Mouse (Mus musculus): ENCODE results near the gene Tk1.

Gene Tk1

GRCm38 (mm10) chr11:117825333-117826101 is at the start of gene Tk1, which contains the start of gene Afmid:
Tk1 (minus strand) TSS chr11:117826092.
Afmid (plus strand) TSS chr11:117825924.
- peak; percentile 78 to 88 for DNase-seq (ENCODE audit: inconsistent age in 2 of 2, low spot score in 1 of 2)

- no peak for DNase-seq (ENCODE audit: inconsistent age in 2 of 2, low spot score in 1 of 2)
Observed at GRCm38 (mm10) chr11:117875681-117876080, 49.8 kb upstream of the Tk1 start.

- DNase-seq (ENCODE audit: inconsistent age in 2 of 2, low spot score in 1 of 2), result no peak
Observed at GRCm38 (mm10) chr11:117874419-117874818, 48.5 kb upstream of the Tk1 start.

- DNase-seq (ENCODE audit: inconsistent age in 2 of 2, low spot score in 1 of 2), result peak; percentile 86 to 95
Observed at GRCm38 (mm10) chr11:117872861-117873608, 47.1 kb upstream of the Tk1 start, which contains the start of gene Tha1. Tha1 (minus strand) TSS chr11:117873481.

- DNase-seq (ENCODE audit: inconsistent age in 2 of 2, low spot score in 1 of 2), result peak in 1 of 2 experiments; percentile 39
Observed at GRCm38 (mm10) chr11:117871911-117872584, 46.2 kb upstream of the Tk1 start.

GRCm38 (mm10) chr11:117871376-117871775 is 45.5 kb upstream of the Tk1 start:
- no peak for DNase-seq (ENCODE audit: inconsistent age in 2 of 2, low spot score in 1 of 2)

- DNase-seq (ENCODE audit: inconsistent age in 2 of 2, low spot score in 1 of 2), result peak; percentile 69 to 91
Observed at GRCm38 (mm10) chr11:117870688-117871365, 44.9 kb upstream of the Tk1 start.

- no peak for DNase-seq (ENCODE audit: inconsistent age in 2 of 2, low spot score in 1 of 2)
Observed at GRCm38 (mm10) chr11:117865988-117866387, 40.1 kb upstream of the Tk1 start.

- DNase-seq (ENCODE audit: inconsistent age in 2 of 2, low spot score in 1 of 2), result no peak
Observed at GRCm38 (mm10) chr11:117864805-117865204, 38.9 kb upstream of the Tk1 start.

- DNase-seq (ENCODE audit: inconsistent age in 2 of 2, low spot score in 1 of 2), result no peak
Observed at GRCm38 (mm10) chr11:117863174-117863856, 37.4 kb upstream of the Tk1 start.

- DNase-seq (ENCODE audit: inconsistent age in 2 of 2, low spot score in 1 of 2), result no peak
Observed at GRCm38 (mm10) chr11:117860601-117861000, 34.7 kb upstream of the Tk1 start, which contains the start of gene Tmem235. Tmem235 (plus strand) TSS chr11:117860752.

- DNase-seq (ENCODE audit: inconsistent age in 2 of 2, low spot score in 1 of 2), result no peak
Observed at GRCm38 (mm10) chr11:117858392-117858791, 32.5 kb upstream of the Tk1 start.

GRCm38 (mm10) chr11:117857462-117857861 is 31.6 kb upstream of the Tk1 start:
- DNase-seq (ENCODE audit: inconsistent age in 2 of 2, low spot score in 1 of 2), result no peak

GRCm38 (mm10) chr11:117855975-117856374 is 30.1 kb upstream of the Tk1 start:
- no peak for DNase-seq (ENCODE audit: inconsistent age in 2 of 2, low spot score in 1 of 2)

GRCm38 (mm10) chr11:117855360-117855759 is 29.5 kb upstream of the Tk1 start:
- no peak for DNase-seq (ENCODE audit: inconsistent age in 2 of 2, low spot score in 1 of 2)

GRCm38 (mm10) chr11:117854241-117854640 is 28.3 kb upstream of the Tk1 start:
- no peak for DNase-seq (ENCODE audit: inconsistent age in 2 of 2, low spot score in 1 of 2)

GRCm38 (mm10) chr11:117852875-117853274 is 27.0 kb upstream of the Tk1 start:
- no peak for DNase-seq (ENCODE audit: inconsistent age in 2 of 2, low spot score in 1 of 2)

GRCm38 (mm10) chr11:117848985-117849671 is 23.2 kb upstream of the Tk1 start, which contains the start of gene Birc5:
Birc5 (plus strand) TSS chr11:117849251.
- peak; percentile 97 to 98 for DNase-seq (ENCODE audit: inconsistent age in 2 of 2, low spot score in 1 of 2)

- DNase-seq (ENCODE audit: inconsistent age in 2 of 2, low spot score in 1 of 2), result peak in 1 of 2 experiments; percentile 86
Observed at GRCm38 (mm10) chr11:117848271-117848984, 22.5 kb upstream of the Tk1 start.
